8 mouse cellular contexts compared by ENCODE assay signal in genomic region chr2:4298325-4299215, GRCm38 (mm10).
DNase-seq lines count a peak whose midpoint lies in the region; ATAC-seq lines count a peak whose summit lies in the region.

No protein-coding gene starts in this region.

- WGBS in heart, embryonic 13.5 days, result 3% methylated on average over 19 of the region's 19 CpGs
- 7% methylated on average over 19 of the region's 19 CpGs for WGBS in stomach, embryonic 16.5 days

- H3K4me2 ChIP-seq in heart, embryonic 13.5 days, result peak overlapping the region; percentile 76
- H3K4me2 ChIP-seq in stomach, embryonic 16.5 days (ENCODE audit: low read depth, low read length), result peak overlapping the region; percentile 49

- peaks cover 55% of the 10 kb centered on the region for H3K4me1 ChIP-seq in heart, embryonic 13.5 days
- peaks cover 24% of the 10 kb centered on the region for H3K4me1 ChIP-seq in stomach, embryonic 16.5 days (ENCODE audit: control insufficient read depth, insufficient read depth, low read length)

- no peaks in the 10 kb centered on the region for H3K9me3 ChIP-seq in heart, embryonic 13.5 days
- no peaks in the 10 kb centered on the region for H3K9me3 ChIP-seq in stomach, embryonic 16.5 days (replicated peaks; ENCODE audit: control insufficient read depth, low read length)

- peak overlapping the region; percentile 72 for H3K9ac ChIP-seq in heart, embryonic 13.5 days
- peak overlapping the region; percentile 60 for H3K9ac ChIP-seq in stomach, embryonic 16.5 days (ENCODE audit: low read length)

- H3K36me3 ChIP-seq in heart, embryonic 13.5 days, result no peaks in the 10 kb centered on the region
- no peaks in the 10 kb centered on the region for H3K36me3 ChIP-seq in stomach, embryonic 16.5 days (ENCODE audit: control insufficient read depth, insufficient read depth, low read length)

- intact Hi-C loops in gastrocnemius, postnatal 36 days (cut with DNase I), result no loop called here

- peak overlapping the region; percentile 86 for H3K27ac ChIP-seq in heart, embryonic 13.5 days (replicated peaks)
- peak overlapping the region; percentile 80 for H3K27ac ChIP-seq in stomach, embryonic 16.5 days (ENCODE audit: low read length)

- H3K27me3 ChIP-seq in heart, embryonic 13.5 days (replicated peaks), result no peaks in the 10 kb centered on the region
- H3K27me3 ChIP-seq in stomach, embryonic 16.5 days (ENCODE audit: control insufficient read depth, insufficient read depth, low read length), result no peaks in the 10 kb centered on the region

- peak overlapping the region; percentile 24 for H3K4me3 ChIP-seq in heart, embryonic 13.5 days
- H3K4me3 ChIP-seq in stomach, embryonic 16.5 days (replicated peaks; ENCODE audit: low read length), result peak overlapping the region; percentile 19; the same call in 1 of the 2 replicates

- peak; percentile 4 for DNase-seq in gastrocnemius, adult 18-20 months (ENCODE audit: low spot score)
- DNase-seq in gastrocnemius, postnatal 36 days, result no peak
- peak; percentile 95 for DNase-seq in embryo, embryonic 11 days
- DNase-seq in liver, result peak; percentile 41
- no peak for DNase-seq in kidney, postnatal 14 days
- DNase-seq in cerebellum, postnatal 36 days, result no peak

- peak; percentile 68 for ATAC-seq in heart, embryonic 13.5 days (ENCODE audit: extremely low read depth, insufficient number of reproducible peaks, low FRiP score, low TSS enrichment)
- peak; percentile 47 for ATAC-seq in stomach, embryonic 16.5 days (ENCODE audit: insufficient read depth, low FRiP score)

Comparison
In these comparisons a context has a peak if more than half of its experiments do, and no peak if none do; other contexts are left out.
1. DNase-seq: peak in gastrocnemius, adult 18-20 months (single experiment), embryo, embryonic 11 days (single experiment) and liver (single experiment); none in gastrocnemius, postnatal 36 days (0 of 2), kidney, postnatal 14 days (single experiment) and cerebellum, postnatal 36 days (0 of 2).